Mouse (Mus musculus) embryonic facial prominence, embryonic 13.5 days (tissue): ENCODE data around the gene Fbxw4. TPM values are rescaled to one million over a fixed set of nuclear protein-coding genes. Genes with fewer than 3 reads are reported as not detected.

Experiments used
- ATAC-seq: fragments of 200-750 bp; cut with Nextera tagmentation; 2 replicates; pipeline ENCODE4 v1.8.0; 2017; ENCODE audit warnings: low read depth; ENCODE audit not compliant: insufficient number of reproducible peaks, insufficient read depth, low FRiP score, low TSS enrichment
- H3K27ac ChIP-seq: fragments of 300-500 bp; sonication (generic); 2 replicates; pipeline ENCODE4 v1.5.1; 2015; ENCODE audit warnings: moderate library complexity, mild to moderate bottlenecking, inconsistent platforms
- H3K27me3 ChIP-seq: fragments of 300-500 bp; sonication (generic); 2 replicates; pipeline ENCODE4 v1.6.1; 2015; ENCODE audit warnings: mild to moderate bottlenecking, inconsistent platforms
- H3K36me3 ChIP-seq: fragments of 300-500 bp; sonication (generic); 2 replicates; pipeline ENCODE4 v1.6.1; 2015; ENCODE audit warnings: mild to moderate bottlenecking, inconsistent platforms
- H3K4me1 ChIP-seq: fragments of 300-500 bp; sonication (generic); 2 replicates; pipeline ENCODE4 v1.6.1; 2015; ENCODE audit warnings: inconsistent platforms
- H3K4me2 ChIP-seq: fragments of 300-500 bp; sonication (generic); 2 replicates; pipeline ENCODE4 v1.6.1; 2015; ENCODE audit warnings: moderate library complexity, mild to moderate bottlenecking, inconsistent platforms
- H3K4me3 ChIP-seq: fragments of 300-500 bp; sonication (generic); 2 replicates; pipeline ENCODE4 v1.5.1; 2015; ENCODE audit warnings: mild to moderate bottlenecking, inconsistent platforms
- H3K9ac ChIP-seq: fragments of 300-500 bp; sonication (generic); 2 replicates; pipeline ENCODE4 v1.6.1; 2015; ENCODE audit warnings: mild to moderate bottlenecking, inconsistent platforms
- H3K9me3 ChIP-seq: fragments of 300-500 bp; sonication (generic); 2 replicates; pipeline ENCODE4 v1.6.1; 2016; ENCODE audit warnings: inconsistent platforms
- WGBS: fragments of 180-500 bp; shearing (Covaris S2); methylation state at CpG from one replicate; pipeline ENCODE4 v1.1.7; 2015; ENCODE audit warnings: mixed read lengths; 5-methylcytosine and 5-hydroxymethylcytosine counted together
- polyA plus RNA-seq: library from polyadenylated mRNA; unstranded; fragments of >200 nt; fragmentation: Nextera tagmentation; extraction: Ambion mirVana; gene quantifications from 2 replicates; pipeline ENCODE4 v1.2.1, GENCODE M21; 2015

The Fbxw4 gene
- polyA plus RNA-seq, 1 experiment from 2014 or later: 6.9 TPM

- Histone ChIP-seq H3K27ac (no peak overlapping the region), H3K27me3 (no peaks in the 10 kb centered on the region)
- WGBS: 74% methylated on average over 5 of the region's 5 CpGs
These were observed 49.3 kb downstream of the Fbxw4 start for GRCm38 (mm10) chr19:45610823-45611222.

GRCm38 (mm10) chr19:45608648-45609339 is 51.3 kb downstream of the Fbxw4 start:
- no peaks in the 10 kb centered on the region for H3K9me3 ChIP-seq
- H3K4me1 ChIP-seq: no peaks in the 10 kb centered on the region; the same call in 1 of the 2 replicates
- H3K27me3 ChIP-seq: no peaks in the 10 kb centered on the region
- no peak overlapping the region for H3K9ac ChIP-seq
- no peak overlapping the region for H3K27ac ChIP-seq
- ATAC-seq: no peak
- 86% methylated on average over 13 of the region's 13 CpGs for WGBS
- H3K4me3 ChIP-seq: no peak overlapping the region
- no peak overlapping the region for H3K4me2 ChIP-seq
- H3K36me3 ChIP-seq: peaks cover 4% of the 10 kb centered on the region; the same call in 1 of the 2 replicates

More at GRCm38 (mm10) chr19:45610823-45611222, 49.3 kb downstream of the Fbxw4 start:
- Histone ChIP-seq H3K9me3 (no peaks in the 10 kb centered on the region), H3K9ac (no peak overlapping the region), H3K4me2 (no peak overlapping the region), H3K36me3 (peaks cover 4% of the 10 kb centered on the region; the same call in 1 of the 2 replicates), H3K4me1 (peaks cover 15% of the 10 kb centered on the region), H3K4me3 (no peak overlapping the region)
- ATAC-seq: no peak

- H3K9me3 ChIP-seq: no peaks in the 10 kb centered on the region
- H3K27ac ChIP-seq: no peak overlapping the region
- 25% methylated on average over 7 of the region's 7 CpGs for WGBS
- no peak for ATAC-seq
- H3K4me2 ChIP-seq: no peak overlapping the region
- no peaks in the 10 kb centered on the region for H3K27me3 ChIP-seq
- H3K4me1 ChIP-seq: no peaks in the 10 kb centered on the region; the same call in 1 of the 2 replicates
- H3K36me3 ChIP-seq: 0 out of 2 replicates have a peak, but pooled peaks cover 3% of the 10 kb centered on the region
- no peak overlapping the region for H3K4me3 ChIP-seq
- H3K9ac ChIP-seq: no peak overlapping the region
These were observed 52.6 kb downstream of the Fbxw4 start for GRCm38 (mm10) chr19:45607479-45607878.

- Histone ChIP-seq H3K4me3 (no peak overlapping the region), H3K27ac (no peak overlapping the region), H3K36me3 (0 out of 2 replicates have a peak, but pooled peaks cover 11% of the 10 kb centered on the region), H3K4me1 (no peaks in the 10 kb centered on the region; the same call in 1 of the 2 replicates), H3K27me3 (no peaks in the 10 kb centered on the region), H3K9me3 (no peaks in the 10 kb centered on the region), H3K4me2 (no peak overlapping the region), H3K9ac (no peak overlapping the region)
- 86% methylated on average over 4 of the region's 4 CpGs for WGBS
- ATAC-seq: no peak
These were observed 53.4 kb downstream of the Fbxw4 start for GRCm38 (mm10) chr19:45606701-45607100.

- no peaks in the 10 kb centered on the region; the same call in 1 of the 2 replicates for H3K4me1 ChIP-seq
- H3K27me3 ChIP-seq: no peaks in the 10 kb centered on the region
- ATAC-seq: no peak
- peaks cover 23% of the 10 kb centered on the region for H3K36me3 ChIP-seq
- H3K9ac ChIP-seq: no peak overlapping the region
- 71% methylated on average over 5 of the region's 5 CpGs for WGBS
- H3K9me3 ChIP-seq: no peaks in the 10 kb centered on the region
- no peak overlapping the region for H3K27ac ChIP-seq
- H3K4me2 ChIP-seq: no peak overlapping the region
- H3K4me3 ChIP-seq: no peak overlapping the region
These were observed 57.5 kb downstream of the Fbxw4 start for GRCm38 (mm10) chr19:45602606-45603005.

- Histone ChIP-seq H3K4me1 (no peaks in the 10 kb centered on the region; the same call in 1 of the 2 replicates), H3K4me2 (no peak overlapping the region), H3K27me3 (no peaks in the 10 kb centered on the region), H3K36me3 (peaks cover 16% of the 10 kb centered on the region), H3K9me3 (no peaks in the 10 kb centered on the region), H3K9ac (no peak overlapping the region), H3K27ac (no peak overlapping the region), H3K4me3 (no peak overlapping the region)
- 81% methylated on average over 4 of the region's 4 CpGs for WGBS
- no peak for ATAC-seq
These were observed 63.0 kb downstream of the Fbxw4 start for GRCm38 (mm10) chr19:45597106-45597505.

GRCm38 (mm10) chr19:45596434-45596833 is 63.7 kb downstream of the Fbxw4 start:
- 62% methylated on average over 6 of the region's 6 CpGs for WGBS
- Histone ChIP-seq H3K4me3 (no peak overlapping the region), H3K36me3 (peaks cover 9% of the 10 kb centered on the region), H3K27ac (no peak overlapping the region), H3K4me1 (no peaks in the 10 kb centered on the region; the same call in 1 of the 2 replicates), H3K4me2 (no peak overlapping the region), H3K27me3 (no peaks in the 10 kb centered on the region), H3K9me3 (no peaks in the 10 kb centered on the region), H3K9ac (no peak overlapping the region)
- ATAC-seq: no peak

- no peaks in the 10 kb centered on the region for H3K27me3 ChIP-seq
- ATAC-seq: no peak; the same call in 1 of the 2 replicates
- no peak overlapping the region for H3K9ac ChIP-seq
- H3K4me2 ChIP-seq: no peak overlapping the region
- no peaks in the 10 kb centered on the region for H3K9me3 ChIP-seq
- peaks cover 6% of the 10 kb centered on the region for H3K36me3 ChIP-seq
- 37% methylated on average over 7 of the region's 7 CpGs for WGBS
- no peak overlapping the region for H3K4me3 ChIP-seq
- no peaks in the 10 kb centered on the region; the same call in 1 of the 2 replicates for H3K4me1 ChIP-seq
- no peak overlapping the region for H3K27ac ChIP-seq
These were observed 64.1 kb downstream of the Fbxw4 start for GRCm38 (mm10) chr19:45596019-45596418.

- Histone ChIP-seq H3K9me3 (no peaks in the 10 kb centered on the region), H3K27ac (no peak overlapping the region), H3K9ac (no peak overlapping the region), H3K4me1 (no peaks in the 10 kb centered on the region; the same call in 1 of the 2 replicates), H3K4me2 (no peak overlapping the region), H3K4me3 (no peak overlapping the region), H3K27me3 (no peaks in the 10 kb centered on the region), H3K36me3 (peaks cover 11% of the 10 kb centered on the region)
- 92% methylated on average over 6 of the region's 6 CpGs for WGBS
- no peak for ATAC-seq
These were observed 64.6 kb downstream of the Fbxw4 start for GRCm38 (mm10) chr19:45595481-45595880.

- Histone ChIP-seq H3K4me3 (no peak overlapping the region), H3K27ac (no peak overlapping the region), H3K27me3 (no peaks in the 10 kb centered on the region), H3K36me3 (peaks cover 5% of the 10 kb centered on the region; the same call in 1 of the 2 replicates), H3K4me1 (no peaks in the 10 kb centered on the region; the same call in 1 of the 2 replicates), H3K9me3 (no peaks in the 10 kb centered on the region), H3K9ac (no peak overlapping the region), H3K4me2 (no peak overlapping the region)
- ATAC-seq: no peak
- 92% methylated on average over 7 of the region's 7 CpGs for WGBS
These were observed 66.0 kb downstream of the Fbxw4 start for GRCm38 (mm10) chr19:45594079-45594478.

GRCm38 (mm10) chr19:45592916-45593315 is 67.2 kb downstream of the Fbxw4 start:
- H3K4me2 ChIP-seq: no peak overlapping the region
- 83% methylated on average over 9 of the region's 9 CpGs for WGBS
- no peak overlapping the region for H3K4me3 ChIP-seq
- H3K36me3 ChIP-seq: peaks cover 5% of the 10 kb centered on the region; the same call in 1 of the 2 replicates
- no peaks in the 10 kb centered on the region for H3K9me3 ChIP-seq
- no peak overlapping the region for H3K9ac ChIP-seq
- ATAC-seq: no peak
- no peak overlapping the region for H3K27ac ChIP-seq
- H3K27me3 ChIP-seq: no peaks in the 10 kb centered on the region
- no peaks in the 10 kb centered on the region; the same call in 1 of the 2 replicates for H3K4me1 ChIP-seq

- Histone ChIP-seq H3K9me3 (no peaks in the 10 kb centered on the region), H3K4me2 (no peak overlapping the region), H3K4me3 (no peak overlapping the region), H3K36me3 (peaks cover 5% of the 10 kb centered on the region; the same call in 1 of the 2 replicates), H3K9ac (no peak overlapping the region), H3K27me3 (no peaks in the 10 kb centered on the region), H3K4me1 (no peaks in the 10 kb centered on the region; the same call in 1 of the 2 replicates), H3K27ac (no peak overlapping the region)
- WGBS: 85% methylated on average over 7 of the region's 7 CpGs
- no peak for ATAC-seq
These were observed 68.4 kb downstream of the Fbxw4 start for GRCm38 (mm10) chr19:45591704-45592103.
